Mouse (Mus musculus) CH12F3 (cell line): ENCODE data around the gene Gm5136.

Experiments used
- in situ Hi-C: fragments of 300-500 bp; cut with MboI; formaldehyde crosslinking; loops from 2 replicates; pipeline ENCODE4 v1.14.3; 2020; ENCODE audit warnings: low sequenced_read_pairs

Gene Gm5136

DNA sequence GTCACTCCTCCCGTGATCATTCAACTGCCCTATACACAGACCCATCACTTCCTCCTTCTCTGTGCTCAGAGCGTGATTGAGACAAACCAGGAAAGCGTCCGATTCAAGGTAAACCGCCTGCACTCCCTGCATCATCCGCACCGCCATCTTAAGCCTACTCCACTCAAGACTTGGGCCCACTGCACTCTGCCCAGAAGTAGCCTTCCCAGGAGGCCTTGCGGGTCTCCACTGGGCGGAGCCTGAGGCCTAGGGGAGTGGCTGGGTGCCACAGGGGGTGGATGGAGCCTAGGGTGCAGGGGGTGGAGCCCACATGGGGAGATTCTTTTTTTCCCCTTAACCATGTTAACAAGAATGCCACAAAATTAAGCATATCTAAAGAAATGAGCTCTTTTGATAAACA, at the start of gene Gm5136:
Gene Gm5136 (minus strand): TSS at position 215 of the 400 bp plus-strand sequence.
- in situ Hi-C loops, result no loop called here

DNA sequence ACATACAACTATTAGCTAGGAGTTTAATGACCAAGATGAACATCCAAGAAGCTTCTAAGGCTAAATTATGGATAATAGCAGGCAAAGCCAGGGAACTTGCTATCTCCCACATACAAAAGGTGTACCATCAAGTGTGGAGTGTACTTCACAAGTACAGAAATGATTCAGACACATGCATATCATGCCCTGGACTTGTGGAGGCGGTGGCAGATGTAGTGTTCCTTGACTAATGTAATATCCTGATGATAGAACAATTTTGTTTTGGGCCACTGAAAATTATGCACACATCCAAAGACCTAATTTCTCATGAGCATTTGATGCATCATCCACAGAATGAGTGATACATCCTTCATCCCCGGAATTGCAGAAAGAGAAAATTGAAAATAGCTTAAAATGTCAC, 43.8 kb upstream of the Gm5136 start:
- in situ Hi-C loops, result no loop called here

DNA sequence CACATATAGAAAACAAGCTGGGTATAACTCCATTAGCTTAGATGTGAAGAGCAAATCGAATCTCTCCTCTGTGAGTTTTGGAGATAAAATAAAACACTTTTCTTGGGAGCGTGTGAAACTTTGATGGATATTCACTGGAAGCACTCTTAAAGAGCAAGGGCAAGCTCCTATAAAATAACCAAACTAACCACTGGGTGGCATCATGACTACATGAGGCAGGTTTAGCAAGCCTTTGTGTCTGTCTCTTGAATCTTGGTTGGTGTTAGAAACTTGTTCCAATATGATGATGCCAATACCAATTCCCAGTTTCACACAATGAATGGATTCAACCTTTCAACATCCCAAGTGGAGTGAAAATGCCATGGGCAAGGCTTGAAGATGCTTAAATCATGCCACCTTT, 34.0 kb upstream of the Gm5136 start:
- in situ Hi-C loops, result no loop called here

DNA sequence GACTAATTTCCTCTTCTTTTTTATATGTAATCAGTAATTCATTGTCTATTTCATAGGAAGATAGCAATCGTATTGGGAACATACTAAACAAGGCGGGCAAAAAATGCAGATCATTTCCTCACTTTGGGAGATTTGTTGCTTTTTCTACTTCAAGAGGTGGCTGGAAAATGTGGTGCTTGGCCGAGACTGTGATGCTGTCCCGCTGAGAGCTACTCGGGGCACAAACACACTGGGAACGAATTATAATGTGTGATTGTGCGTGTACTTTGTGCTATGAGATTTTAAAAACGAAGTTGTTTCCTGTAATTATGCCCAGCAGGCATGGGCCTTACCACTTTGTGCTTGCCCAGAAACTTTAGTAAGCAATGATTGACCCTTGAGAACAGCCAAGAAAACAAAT, 29.0 kb upstream of the Gm5136 start:
- in situ Hi-C loops, result no loop called here

DNA sequence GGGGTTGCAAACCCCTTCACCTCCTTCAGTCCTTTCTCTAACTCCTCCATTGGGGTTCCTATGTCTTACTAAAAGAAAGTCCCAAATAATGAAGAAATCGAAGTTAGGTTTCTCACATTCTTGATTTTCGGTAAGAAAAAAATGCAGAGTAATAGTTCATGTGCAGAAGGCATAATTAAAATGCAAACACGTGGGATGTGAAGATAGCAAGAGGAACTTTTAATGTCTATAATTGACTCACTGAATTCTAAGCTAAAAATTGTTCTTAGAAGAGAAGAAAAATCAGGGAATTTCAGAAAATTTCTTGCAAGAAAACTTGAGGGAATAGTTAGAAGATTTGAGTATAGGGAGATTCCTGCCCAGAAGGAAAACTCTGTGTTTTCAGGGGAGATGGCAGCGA, 26.4 kb upstream of the Gm5136 start:
- in situ Hi-C loops, result no loop called here

DNA sequence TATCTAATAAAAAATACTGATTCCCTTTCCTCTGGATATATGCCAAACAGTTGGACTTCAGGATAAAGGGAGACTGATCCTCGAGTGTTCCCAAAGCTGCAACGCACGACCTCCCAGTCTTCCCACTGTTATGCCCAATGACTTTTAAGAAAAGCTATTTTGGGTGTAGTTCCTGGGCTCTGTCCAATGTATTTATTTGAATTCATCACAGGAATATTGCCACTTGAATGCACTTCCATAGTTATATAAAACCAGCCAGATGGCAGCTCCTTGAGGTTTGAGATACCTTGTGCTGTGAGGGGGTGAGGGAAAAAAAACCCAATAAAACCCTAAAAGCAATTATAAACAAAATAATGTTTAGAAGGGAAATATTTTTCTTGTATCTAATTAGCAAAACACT, 24.9 kb upstream of the Gm5136 start:
- in situ Hi-C loops, result no loop called here

DNA sequence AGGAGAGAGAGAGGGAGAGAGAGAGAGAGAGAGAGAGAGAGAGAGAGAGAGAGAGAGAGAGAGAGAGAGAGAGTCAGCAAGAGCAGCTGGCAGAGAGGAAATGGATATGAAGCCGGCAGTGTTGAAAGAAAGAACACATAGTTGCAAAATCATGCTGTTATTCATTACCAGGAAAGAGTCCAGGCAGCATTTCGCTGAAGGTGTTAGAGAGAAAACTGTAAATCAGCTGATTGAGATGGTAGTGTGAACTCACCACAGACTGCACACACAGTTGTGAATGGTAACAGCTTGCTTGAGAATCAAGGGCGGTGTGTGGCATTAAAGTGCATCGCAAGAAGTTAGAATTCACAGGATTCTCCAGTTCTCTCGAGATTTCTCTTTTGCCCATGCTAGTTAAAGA, 10.6 kb upstream of the Gm5136 start:
- in situ Hi-C loops, result no loop called here

DNA sequence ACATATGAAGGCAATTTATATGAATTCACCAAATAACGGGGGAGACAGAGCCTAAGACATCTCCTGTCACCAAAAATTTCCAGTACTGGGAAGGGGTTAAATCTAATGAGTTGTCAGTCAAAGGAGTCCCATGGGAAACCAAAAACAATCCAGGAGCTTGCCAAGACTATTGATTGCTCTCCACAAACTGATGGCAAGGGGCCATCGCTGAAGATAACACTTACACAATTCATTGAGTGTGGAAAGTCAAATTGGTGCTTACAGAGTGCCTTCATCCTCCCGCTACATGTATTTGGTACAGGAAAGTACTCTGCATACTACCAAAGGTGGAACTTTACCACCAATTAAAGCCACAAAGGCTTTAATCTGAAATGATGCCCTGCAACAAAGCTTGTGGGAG, 5.7 kb upstream of the Gm5136 start:
- in situ Hi-C loops, result no loop called here

DNA sequence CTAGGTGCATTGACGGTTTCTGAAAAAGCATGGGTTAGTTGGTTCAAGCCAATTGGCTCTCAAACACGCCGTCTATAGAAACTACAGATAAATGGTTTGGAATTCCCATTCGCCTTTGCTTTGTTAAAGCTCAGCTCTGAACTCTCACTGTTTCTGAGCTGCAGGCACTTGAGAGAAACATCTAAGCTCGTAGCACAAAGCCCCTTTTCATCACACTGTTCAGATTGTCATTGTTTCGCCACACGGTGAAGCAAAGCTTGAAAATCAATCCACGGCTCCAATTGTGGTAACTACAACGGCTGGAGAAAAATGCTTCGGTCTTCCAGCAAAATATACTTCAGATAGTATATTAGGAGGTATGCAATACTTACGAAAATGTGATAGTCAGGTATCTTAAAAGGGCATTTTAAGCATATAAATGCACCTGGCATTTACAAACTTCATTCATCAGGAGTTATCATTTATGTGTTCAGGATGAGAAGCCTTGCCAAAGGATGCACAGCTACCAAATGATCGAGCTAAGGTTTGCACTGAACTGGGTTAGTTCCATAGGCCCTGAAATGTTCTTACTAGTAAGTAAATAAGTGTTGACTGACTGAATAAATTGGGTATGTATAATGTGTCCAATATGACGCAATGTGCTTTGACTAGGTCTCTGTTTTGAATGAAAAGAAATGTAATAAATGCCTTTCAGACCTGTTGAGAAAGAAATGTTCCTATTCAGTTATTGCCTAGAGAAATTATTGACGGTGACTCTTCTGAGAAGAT, 1.6 kb upstream of the Gm5136 start:
- in situ Hi-C loops, result no loop called here

DNA sequence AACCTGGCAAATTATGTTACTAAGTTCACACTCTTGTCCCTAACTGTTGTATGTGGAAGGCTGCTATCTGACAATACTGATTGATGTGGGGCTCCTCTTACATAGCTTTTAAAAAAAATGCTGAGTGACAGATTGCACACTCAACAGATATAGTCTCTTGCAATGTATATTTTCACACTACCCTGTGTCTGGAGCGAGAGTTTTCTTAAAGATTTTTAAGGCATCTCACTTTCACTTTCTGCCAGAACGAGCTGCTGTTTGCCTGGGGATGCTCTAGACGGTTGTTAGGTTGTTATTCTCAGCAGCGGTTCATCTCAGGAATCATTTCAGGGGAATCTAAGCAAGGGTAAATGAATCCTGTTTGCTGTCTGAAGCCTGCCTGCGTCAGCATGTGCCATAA, 2.9 kb downstream of the Gm5136 start:
- in situ Hi-C loops, result no loop called here

DNA sequence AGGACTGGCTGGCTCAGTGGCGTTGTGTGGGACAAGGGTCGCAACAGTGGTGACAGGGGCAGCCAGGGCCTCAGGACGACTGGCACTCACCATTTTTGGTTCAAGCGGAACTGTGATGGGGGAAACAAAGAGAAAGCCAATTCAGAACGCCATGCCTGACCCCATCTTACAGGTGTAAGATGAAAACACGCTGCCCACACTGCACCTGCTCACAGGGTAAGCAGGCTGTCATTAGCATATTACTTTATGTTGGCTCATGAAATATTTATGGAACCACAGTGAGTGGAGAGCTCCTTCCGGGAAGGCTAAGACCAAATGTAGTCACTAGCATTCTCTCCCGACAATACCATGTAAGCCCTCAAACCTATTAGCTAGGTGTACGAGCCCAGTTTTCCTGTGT, 9.0 kb downstream of the Gm5136 start:
- in situ Hi-C loops, result no loop called here

DNA sequence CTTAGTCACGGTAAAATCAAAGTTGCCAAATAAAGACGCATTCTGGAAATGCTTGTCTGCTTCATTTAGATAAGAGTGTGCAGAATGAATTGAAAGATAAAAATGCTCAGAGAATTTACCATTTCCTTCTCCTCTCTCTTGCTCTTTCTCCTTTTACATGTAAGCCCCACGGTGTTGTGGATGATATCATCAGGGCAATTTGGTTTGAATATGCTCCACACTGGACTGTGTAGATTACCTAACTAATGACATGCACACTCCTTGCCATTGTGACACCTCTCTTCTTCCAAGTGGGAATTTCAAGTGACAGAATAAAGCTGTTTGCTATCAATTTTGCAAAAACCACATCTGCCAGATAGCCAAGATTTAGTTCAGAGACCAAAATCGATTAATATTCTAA, 13.3 kb downstream of the Gm5136 start:
- in situ Hi-C loops, result no loop called here

DNA sequence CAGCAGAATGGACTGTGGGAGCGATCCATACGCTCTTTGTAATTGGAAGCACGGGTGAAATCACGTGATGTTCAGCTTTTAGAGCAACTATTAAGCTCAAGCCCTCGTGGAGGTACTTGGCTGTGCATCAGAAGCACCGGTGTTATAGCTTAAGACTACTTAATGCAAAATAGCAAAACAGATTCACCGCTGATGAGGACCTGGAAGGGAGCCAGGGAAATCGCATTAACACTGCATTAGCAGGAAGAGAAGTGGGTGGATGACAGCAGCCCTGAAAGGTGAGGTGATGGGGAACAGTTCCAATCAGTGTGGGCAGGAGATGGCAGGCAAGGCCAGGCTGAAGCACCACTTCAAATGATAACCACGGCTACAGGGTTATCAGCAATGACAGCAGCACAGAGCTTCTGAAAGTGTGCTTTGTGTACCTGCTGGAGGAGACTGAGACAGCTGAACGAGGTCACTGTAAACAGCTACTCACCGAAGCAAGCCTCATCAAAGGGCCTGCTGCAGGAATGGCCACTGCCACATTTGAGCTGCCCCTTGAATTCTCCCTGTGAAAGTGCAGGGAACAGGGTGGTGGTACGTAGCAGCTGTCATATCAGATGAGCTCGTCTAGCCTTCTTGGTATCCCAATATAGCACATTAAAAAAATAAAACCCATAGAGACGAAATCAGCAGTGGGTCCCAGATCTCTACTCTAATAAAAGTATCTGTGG, 20.1 kb downstream of the Gm5136 start:
- in situ Hi-C loops, result no loop called here

DNA sequence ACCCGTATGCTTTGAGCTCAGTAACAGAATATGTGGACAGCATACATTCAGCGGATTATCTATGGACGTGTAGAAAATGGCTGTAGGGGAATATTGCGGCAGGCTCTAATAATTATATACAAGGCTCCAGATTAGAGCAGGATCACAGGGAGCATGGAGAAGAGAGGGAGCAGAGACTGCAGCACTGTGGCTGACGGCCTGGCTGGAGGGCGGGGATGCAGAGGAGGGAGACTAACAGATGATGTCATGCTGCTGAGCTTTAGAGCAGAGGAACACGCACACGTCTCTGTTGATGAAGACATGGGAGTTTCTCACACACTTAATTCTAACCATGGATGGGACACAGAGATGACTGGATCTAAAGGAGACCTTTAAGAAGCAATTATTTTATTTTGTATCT, 22.9 kb downstream of the Gm5136 start:
- in situ Hi-C loops, result no loop called here

DNA sequence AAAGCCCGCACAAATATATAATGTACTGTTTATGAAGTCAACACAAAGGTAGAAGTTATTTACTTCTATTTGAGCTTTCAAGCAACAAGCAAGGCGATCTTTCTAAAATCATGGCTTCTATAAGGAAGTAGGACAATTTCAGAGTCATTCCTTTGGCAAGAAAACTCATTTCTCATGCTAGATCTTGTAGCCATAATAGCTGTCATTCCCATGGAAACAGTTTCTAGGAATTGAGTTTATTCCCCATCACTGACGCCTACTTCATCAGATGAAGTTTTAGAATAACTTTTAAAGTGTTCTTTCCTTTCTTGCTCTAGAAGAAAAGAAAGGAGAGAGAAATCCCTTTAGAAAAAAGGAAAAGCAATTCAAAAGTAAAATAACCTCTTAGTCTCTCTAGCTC, 31.0 kb downstream of the Gm5136 start:
- in situ Hi-C loops, result no loop called here

DNA sequence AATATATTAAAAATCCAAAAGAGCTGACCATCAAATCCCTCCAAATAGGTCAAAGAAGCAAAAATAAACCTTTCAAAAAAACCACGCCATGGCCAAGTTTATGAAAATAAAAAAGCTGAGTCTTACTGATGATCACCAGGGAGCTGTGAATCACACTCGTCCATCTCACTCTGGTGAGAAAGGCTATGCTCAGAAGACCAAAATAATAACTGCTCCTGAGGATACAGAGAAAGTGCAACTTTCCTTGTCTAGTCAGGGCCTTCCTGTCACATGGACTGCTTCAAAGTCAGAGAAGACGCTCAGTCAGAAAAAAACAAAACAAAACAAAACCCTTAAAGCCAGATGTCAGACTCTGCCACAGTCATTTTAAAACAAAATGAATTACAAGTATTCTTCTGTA, 39.7 kb downstream of the Gm5136 start:
- in situ Hi-C loops, result no loop called here

DNA sequence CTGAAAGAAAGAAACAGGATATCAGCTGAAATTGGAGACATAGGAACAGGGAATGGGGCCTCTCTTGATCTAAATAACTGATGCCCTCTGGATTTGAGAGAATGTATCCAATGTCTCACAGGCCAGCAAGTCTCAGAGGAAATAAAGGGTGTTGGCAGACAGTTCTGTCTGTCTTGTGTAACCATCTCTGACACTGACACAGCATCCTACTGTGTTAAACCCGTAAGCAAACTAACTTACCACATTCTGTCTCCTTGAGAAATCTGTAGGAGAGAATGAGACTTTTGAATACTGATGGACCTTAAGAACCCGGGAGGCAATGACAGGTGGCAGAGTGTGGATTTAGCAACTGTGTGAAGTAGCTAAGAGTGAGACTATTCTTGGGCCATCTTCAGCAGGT, 41.7 kb downstream of the Gm5136 start:
- in situ Hi-C loops, result no loop called here

DNA sequence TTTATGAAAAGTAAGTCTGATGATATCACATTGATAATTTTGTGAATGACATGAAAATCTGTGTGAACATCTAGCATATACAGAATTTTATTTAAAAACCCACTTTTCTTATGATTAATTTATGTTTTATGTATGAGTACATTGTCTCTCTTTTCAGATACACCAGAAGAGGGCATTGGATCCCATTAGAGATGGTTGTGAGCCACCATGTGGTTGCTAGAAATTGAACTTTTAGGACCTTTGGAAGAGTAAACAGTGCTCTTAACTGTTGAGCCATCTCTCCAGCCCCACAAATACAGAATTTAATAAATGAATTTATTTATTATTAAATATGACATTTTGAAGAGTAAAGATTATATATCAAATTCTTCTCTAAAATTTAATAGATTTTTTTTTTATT, 42.3 kb downstream of the Gm5136 start:
- in situ Hi-C loops, result no loop called here

DNA sequence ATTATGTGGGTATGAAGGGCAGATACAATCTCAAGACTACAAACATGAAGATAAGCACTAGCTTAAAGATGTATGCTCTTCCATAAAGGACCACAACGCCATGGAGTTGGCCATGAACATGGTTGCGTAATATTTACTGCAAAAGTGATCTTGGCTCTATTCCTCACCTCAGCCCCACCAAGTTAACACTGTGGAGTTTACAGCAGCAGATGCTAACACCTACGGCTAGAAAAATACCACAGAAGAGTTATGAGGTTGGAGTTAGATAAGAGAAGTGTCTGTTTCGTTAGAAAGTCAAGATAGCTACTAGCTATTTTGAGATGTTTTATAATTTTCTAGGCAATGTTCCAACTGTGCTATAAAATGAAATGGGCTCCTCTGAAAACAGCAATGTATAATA, 43.1 kb downstream of the Gm5136 start:
- in situ Hi-C loops, result no loop called here

DNA sequence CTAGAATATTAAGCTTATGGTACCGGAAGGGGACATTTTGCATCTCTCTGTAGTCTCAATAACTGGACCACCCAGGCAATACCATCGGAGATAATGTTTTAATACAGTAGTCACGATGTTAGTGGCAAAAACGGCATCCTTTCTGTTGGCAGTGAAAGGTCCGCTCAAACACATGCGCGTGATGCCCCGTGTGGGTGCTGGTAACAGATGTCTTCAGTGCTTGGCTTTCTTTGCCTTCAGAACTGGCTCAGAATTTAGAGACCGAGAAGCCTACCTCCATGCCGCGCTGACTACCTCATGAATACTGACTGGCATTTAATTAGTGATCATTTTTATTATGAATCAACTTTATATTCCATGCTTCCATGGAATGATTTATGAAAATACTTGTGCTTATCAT, 44.9 kb downstream of the Gm5136 start:
- in situ Hi-C loops, result no loop called here

DNA sequence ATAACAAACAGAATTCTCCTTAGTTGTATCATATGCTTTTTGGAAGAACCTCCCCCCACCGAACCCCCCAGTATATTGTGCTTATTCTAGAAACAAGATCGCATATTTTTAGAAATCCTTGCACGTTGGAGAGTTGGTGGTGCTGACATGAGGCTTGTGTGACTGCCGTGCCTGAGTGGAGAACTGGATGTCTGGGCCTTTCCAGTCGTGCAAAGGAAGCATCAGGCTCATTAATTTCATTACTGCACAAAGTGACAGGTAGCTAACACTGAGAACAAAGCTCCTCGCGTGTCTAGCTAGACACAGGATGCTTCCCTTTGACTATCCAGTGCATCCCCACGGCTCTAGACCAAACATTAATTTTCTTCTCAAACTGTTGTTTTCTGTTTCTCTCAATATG, 47.1 kb downstream of the Gm5136 start:
- in situ Hi-C loops, result no loop called here

DNA sequence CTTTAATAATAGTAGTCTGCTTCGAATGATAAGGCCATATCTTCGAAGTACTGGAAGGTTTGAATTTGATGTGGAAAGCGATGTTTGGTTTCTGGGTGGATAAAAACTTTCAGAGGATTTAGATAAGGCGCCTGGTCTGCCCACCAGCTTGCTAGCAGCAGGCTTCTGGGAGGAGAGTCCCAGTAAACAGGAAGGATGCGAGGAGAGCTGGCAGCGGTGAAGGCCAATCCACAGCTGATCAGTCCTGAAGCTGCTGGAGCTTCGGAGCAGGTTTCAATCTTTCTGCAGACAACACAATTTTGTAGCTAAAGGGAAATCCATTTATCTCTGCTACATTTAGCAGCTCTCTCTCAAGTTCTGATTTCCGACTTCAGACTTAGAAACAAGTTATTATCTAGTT, 47.9 kb downstream of the Gm5136 start:
- in situ Hi-C loops, result no loop called here

DNA sequence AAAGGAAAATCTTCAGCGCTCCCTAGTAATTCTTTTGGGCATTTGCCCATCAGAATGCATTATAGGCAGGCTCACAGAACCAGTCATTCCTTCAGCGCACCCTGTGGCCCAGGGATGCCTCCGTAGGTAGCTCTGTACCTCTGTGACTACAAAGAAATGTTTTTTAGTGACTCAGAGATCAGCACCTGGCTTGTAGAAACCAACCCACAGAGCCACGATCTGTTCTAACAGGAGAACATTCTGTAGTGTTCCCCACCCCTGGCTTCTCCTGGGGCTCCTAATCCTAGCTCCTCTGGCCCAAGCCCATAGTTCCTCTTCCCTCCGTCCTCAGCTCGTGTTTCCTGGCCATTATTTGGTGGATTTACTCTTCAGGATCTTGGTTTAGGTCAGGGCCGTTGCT, 50.8 kb downstream of the Gm5136 start:
- in situ Hi-C loops, result no loop called here
